Mouse (Mus musculus) Muller cell, postnatal 12 days (primary cell): ENCODE results near the gene Gm438.
A peak's percentile ranks its signal among the peaks of the same experiment; 100 is the strongest.
"Not testable (repeated sequence)": the region's sequence is repeated elsewhere in the genome, so short reads cannot be mapped to it uniquely, and the experiment has no call there.

Experiments used
- DNase-seq: peaks from one replicate; pipeline ENCODE4 v3.0.0-alpha.2; 2015; ENCODE audit errors: inconsistent ontology term

Gm438 gene

DNA sequence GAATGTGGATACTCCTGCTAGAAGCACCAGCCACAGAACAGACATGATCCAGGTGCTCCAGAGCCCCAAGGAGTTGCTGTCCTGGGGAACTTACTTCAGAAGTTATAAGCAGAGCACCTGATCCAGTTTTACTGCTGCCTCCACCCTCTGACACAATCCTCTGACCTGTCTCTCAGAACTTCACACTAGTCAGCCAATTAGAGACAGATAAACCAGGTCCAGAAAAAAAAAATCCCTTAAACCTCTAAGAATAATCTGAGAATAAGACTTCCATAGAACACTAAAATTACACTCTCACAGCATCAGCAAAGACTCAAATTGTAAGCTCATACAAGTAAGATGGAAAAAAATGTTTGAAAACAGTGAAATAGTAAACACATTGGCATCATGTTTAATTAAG, at the start of gene Gm438:
Gene Gm438 (minus strand): TSS at position 101 of the 400 bp plus-strand sequence.
- no peak for DNase-seq

DNA sequence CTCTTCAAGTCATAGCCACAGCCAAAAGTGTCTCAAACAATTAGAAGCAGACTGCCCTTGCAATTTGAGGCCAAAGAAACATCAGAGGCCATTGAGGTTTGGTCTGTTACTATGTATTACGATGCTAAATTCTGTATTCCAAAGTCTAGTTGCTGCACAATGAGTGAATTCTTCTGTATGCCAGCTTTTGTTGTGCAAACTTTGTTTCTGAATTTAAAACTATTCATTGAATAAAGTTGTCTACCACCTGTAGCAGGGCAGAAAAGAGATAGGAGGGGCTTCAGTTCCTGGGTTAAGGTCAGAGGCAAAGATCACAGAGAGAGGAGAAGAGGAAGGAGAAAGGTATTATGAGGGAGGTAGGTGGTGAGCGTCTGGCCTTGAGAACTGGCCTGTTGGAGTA, 38.3 kb upstream of the Gm438 start:
- DNase-seq, result no peak

DNA sequence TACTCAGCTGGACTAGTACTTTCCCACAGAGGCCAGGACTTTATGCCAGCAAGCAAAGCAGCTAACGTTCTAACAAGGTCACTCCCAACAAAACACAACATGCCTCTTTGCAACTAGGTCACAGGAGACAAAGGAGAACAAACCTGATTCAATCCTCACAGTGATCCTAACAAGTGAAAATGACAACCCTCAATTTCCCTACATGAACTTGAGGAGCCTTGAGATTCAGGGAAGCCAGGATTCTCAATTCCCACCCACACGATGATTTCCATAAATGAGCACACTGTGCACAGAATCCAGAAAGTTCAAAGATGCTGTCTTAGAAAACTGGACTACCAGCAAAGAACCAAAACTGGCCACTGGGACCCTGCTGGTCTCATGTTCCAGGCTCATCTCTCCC, 37.6 kb upstream of the Gm438 start:
- DNase-seq, result no peak

DNA sequence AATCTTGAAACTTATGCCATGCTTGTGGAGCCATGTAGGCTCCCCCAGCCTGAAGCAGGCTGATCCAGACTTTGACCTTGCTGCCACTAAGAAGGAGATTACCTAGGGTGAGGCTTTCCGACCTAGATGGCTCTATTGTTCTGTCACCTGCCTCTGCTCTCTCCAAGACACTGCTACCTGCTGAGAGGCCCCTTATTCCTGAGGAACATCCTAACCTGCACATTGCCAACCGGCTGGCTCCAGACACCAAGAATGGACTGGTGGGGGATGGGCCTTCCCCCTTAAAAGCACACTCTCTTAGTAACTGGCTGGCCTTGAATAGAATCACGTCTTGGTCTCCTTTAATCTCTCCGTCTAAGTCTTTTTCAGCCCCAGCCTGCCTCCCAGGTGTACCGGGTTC, 20.8 kb upstream of the Gm438 start:
- DNase-seq, result not testable (repeated sequence)

DNA sequence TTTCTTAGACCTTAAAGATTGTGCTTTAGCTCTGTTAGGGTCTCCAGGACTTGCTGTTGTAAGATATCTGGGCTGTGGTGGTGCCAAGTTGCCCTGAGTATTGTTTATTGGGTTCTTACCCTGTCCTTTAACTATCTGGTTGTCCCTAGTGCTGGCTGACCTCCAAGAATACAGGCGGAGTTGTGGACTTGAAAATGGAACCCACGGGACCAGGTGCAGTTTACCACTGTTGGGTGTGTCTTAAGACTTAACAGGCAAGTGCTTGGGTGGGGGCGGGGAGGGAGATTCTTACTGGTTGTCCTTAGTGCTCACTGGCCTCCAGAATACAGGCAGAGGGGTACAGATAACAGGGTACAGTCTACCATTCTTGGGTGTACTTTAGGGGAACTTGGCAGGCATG, 17.2 kb upstream of the Gm438 start:
- DNase-seq, result no peak

DNA sequence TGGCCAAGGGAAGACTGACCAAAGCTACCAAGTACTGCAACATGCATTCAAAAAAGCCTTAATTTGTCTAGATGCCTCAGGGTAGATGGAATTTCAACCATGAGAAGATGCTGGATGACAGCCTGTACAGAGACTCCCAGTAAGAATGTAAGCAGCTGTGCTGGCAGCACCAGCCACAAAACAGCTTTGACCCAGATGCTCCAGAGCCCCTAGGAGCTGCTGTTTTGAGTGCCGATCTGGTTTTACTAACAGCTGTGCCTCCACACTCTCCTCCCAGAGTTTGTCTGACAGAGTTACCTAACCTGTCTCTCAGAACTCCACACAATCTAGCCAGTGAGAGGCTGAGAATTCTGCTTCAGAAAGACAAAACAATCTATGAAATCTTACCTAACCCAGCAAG, 3.8 kb upstream of the Gm438 start:
- DNase-seq, result peak; percentile 2

DNA sequence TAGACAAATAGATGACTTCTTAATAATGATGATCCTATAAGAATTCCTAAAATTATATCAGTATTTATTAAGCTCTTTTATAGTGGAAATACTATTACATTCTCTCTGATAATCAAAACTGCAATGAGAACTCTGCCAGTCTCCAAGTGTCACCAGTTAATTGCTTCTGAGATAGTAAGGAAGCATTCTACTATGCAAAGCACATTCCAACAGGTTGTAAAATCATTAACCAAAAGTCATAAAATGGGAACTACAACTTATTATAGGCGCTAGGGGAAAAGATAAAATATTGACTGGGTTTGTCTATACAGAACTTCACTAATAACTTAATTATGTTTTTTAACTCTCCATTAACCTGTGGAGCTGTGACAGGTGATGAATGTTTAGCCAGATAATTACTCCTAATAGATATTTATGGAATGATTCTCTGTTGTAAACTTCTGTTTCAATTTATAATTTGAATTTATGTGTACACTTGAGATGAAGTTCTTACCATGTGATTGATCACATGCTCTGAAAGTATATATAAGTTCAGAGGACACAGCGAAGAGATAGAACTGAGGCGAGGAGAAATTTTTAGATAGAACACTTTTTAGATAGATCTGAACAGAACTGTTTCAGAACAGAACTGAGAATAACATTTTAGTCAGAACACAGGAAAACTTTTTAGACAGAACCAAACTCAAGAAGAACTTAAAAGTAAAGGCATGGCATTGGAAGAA, 3.7 kb downstream of the Gm438 start:
- no peak for DNase-seq

DNA sequence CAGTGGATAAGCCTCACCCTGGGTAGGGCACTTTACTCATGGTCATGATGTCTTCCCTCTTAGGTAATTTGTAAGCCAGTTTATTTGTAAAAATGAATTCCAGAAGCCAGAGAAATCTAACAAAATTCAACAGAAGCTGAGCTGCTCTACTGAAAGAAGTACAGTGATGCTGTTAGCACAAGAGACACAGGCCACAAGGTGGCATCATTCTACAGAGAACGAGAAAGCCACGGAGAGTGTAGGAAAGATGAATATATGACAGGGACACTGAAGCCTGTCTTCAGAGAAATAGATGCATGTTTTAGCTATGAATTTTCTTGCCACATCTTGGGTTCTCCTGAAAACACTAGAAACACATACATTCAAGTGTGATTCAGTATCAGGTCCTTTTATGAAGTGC, 20.7 kb downstream of the Gm438 start:
- DNase-seq, result peak; percentile 26

DNA sequence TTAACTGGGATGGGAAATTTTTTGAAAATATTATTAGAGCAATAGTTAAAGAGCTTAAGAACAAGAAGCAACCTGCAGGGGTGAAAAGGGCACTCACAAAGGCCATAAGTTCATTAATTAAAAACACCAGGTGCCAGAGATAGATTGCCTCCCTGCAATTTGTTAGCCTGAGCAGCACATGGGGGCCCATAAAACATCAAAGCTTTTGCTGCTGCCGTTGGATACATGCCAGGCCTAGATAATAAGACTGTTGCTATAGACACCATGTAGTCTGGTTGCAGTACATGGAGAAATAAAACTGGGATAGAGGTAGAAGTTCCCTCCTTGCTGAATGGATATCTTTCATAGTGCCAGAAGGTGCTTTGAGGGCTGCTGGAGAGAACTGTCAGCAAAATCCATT, 37.2 kb downstream of the Gm438 start:
- no peak for DNase-seq
